Mouse (Mus musculus) cerebellum, adult 2 months (tissue): ENCODE results near the gene Apoc2. TPM values are rescaled to one million over a fixed set of nuclear protein-coding genes. Genes with fewer than 3 reads are reported as not detected.

Experiments
- DNase-seq, 2 experiments: peaks; one replicate each; pipeline ENCODE4 v3.0.0; 2021
- H3K27ac ChIP-seq: fragments of 200-500 bp; 2 replicates; pipeline ENCODE4 v1.5.1; 2012; ENCODE audit warnings: low read length, control low read depth, inconsistent platforms; ENCODE audit not compliant: insufficient read depth
- H3K27me3 ChIP-seq: fragments of 200-500 bp; 2 replicates; pipeline ENCODE4 v1.6.1; 2012; ENCODE audit warnings: inconsistent platforms, mild to moderate bottlenecking, low read length, moderate library complexity; ENCODE audit not compliant: control insufficient read depth, insufficient read depth
- H3K4me1 ChIP-seq: fragments of 200-500 bp; 2 replicates; pipeline ENCODE4 v1.6.1; 2011; ENCODE audit warnings: low read length; ENCODE audit not compliant: control insufficient read depth, insufficient read depth
- H3K4me3 ChIP-seq: fragments of 200-500 bp; replicated peaks from 2 replicates; pipeline ENCODE3; 2011; ENCODE audit warnings: mild to moderate bottlenecking, low read depth, low read length, control low read depth; ENCODE audit not compliant: insufficient read depth
- CTCF ChIP-seq: fragments of 200-500 bp; IDR thresholded peaks from 2 replicates; pipeline ENCODE4 v1.5.1; 2011; ENCODE audit warnings: low read depth, mild to moderate bottlenecking, control low read depth, low read length, moderate library complexity, borderline replicate concordance; ENCODE audit not compliant: insufficient read depth
- POLR2A ChIP-seq: fragments of 200-500 bp; IDR thresholded peaks from 2 replicates; pipeline ENCODE4 v1.6.1; 2011; ENCODE audit warnings: low read length, control low read depth, borderline replicate concordance; ENCODE audit not compliant: insufficient read depth
- WGBS: fragments of 180-500 bp; shearing (Covaris S2); methylation state at CpG from one replicate; pipeline ENCODE4 v1.1.7; 2018; 5-methylcytosine and 5-hydroxymethylcytosine counted together
- polyA plus RNA-seq: library from polyadenylated mRNA; depleted of rRNA; stranded (reverse); fragments of >200 nt; gene quantifications from 2 replicates; pipeline ENCODE4 v1.2.3, GENCODE M21; 2012

The Apoc2 gene
- polyA plus RNA-seq, 1 experiment: not detected

DNA sequence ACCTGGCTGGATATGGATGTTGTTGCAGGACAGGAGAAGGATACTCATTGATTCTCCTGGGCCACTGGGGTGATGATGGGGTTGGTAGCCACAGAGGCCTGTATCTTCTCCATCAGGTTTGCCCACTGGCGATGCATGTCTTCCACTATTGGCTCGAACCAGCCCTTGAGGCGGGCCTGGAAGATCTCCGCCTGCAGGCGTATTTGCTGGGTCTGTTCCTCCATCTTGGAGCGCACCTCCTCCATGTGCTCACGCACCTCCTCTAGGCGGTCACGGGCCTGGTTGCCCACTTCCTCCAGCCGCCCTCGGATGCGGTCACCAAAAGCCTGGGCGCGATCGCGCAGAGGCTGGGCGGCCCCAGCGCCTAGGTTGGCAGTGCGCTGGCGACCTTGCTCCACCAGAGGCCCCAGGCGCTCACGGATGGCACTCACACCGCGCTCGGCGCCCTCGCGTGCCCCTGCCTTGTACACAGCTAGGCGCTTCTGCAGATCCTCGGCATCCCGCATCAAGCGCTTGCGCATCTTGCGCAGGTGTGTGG, 18.7 kb upstream of the Apoc2 start:
- Histone ChIP-seq H3K4me3 (no peak overlapping the region), H3K27ac (no peak overlapping the region), H3K27me3 (no peaks in the 10 kb centered on the region), H3K4me1 (0 out of 2 replicates have a peak, but pooled peaks cover 4% of the 10 kb centered on the region)
- no peak for DNase-seq
- WGBS: 96% methylated on average over 34 of the region's 34 CpGs
- TF ChIP-seq CTCF: no peak
- no peak for TF ChIP-seq POLR2A

DNA sequence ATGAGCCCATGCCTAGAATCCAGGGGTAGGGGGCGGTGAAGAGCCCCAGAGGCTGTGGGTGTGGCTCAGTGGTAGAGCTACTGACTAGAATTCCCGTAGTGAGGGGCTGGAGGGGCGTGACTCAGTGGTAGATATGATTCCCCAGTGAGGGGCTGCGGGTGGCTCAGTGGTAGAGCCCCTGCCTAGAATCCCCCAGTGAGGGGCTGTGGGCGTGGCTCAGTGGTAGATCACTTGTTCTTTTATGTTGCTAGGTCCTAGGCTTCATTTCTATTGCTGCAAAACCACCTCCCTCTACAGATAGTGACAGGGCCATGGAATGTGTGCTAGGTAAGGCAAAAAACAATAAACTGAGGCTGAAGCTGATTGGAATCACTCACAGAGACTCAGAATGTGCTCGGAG, 18.1 kb upstream of the Apoc2 start:
- no peak overlapping the region for H3K27ac ChIP-seq
- no peak for TF ChIP-seq POLR2A
- no peak for TF ChIP-seq CTCF
- no peaks in the 10 kb centered on the region for H3K27me3 ChIP-seq
- no peak overlapping the region for H3K4me3 ChIP-seq
- H3K4me1 ChIP-seq: 0 out of 2 replicates have a peak, but pooled peaks cover 4% of the 10 kb centered on the region
- WGBS: 83% methylated on average over 6 of the region's 6 CpGs
- DNase-seq: no peak

DNA sequence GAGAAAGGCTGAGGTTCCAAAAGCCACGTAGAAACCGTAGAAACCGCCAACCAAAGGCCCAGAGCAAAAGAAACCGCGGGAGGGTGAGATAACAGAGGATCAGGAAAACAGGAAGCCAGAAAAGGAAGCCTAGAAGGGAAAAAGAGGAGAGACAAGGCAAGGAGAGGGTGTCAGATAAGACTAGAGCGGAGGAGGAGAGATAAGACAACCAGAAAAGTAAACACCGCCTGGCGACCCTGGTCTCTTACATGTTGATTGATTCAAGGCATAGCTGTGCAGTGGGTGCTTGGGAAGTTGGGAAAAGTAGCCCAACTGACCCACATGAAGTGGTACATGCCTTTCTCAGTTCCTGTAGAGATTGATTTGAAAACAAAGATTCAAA, 17.5 kb upstream of the Apoc2 start:
- Histone ChIP-seq H3K4me3 (no peak overlapping the region), H3K4me1 (0 out of 2 replicates have a peak, but pooled peaks cover 4% of the 10 kb centered on the region), H3K27me3 (no peaks in the 10 kb centered on the region), H3K27ac (no peak overlapping the region)
- TF ChIP-seq POLR2A (no peak), CTCF (no peak)
- WGBS: 68% methylated on average over 8 of the region's 8 CpGs
- DNase-seq: no peak

DNA sequence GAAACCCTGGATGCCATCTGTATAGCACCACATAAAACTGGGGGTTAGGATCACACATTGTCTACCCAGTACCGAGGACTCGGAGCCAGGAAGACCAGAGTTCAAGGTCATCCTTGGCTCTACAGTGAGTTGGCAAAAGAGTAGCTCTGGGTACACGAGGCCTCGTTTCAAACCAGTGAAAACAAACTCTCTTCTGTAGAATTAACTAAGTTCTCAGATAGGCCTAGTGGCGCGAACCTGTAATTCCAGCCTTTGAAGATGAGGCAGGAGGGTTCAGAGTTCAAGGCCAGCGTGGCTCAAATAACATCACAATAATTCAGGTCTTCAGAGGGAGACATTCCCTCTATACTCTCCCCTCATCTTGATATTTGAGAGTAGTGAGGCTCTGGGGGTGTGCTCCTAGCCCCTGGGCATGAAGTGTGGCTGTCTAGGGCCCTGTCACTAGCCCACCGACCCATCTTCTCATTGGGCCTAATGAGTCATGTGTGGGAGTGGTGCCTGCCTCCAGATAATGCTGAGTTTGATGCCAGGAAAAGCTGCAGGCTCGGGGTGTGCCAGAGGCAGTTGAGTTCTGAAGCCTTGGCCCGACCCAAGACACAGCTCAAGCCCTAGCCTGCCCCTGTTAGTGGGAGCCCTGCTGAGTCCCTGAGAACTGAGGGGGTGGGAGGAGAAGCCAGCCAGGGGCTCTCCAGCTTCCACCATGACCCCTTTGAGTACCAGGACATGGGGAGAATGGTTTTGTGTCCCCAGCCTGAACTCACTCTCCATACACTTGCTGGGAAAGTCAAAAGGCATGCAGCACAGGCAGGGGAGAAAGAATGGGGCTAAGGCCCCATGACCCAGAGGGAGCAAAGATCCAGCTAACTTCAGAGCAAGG, 16.8 kb upstream of the Apoc2 start:
- no peak overlapping the region for H3K4me3 ChIP-seq
- 0 out of 2 replicates have a peak, but pooled peaks cover 4% of the 10 kb centered on the region for H3K4me1 ChIP-seq
- DNase-seq: peak in 1 of 2 experiments; percentile 32
- H3K27me3 ChIP-seq: no peaks in the 10 kb centered on the region
- TF ChIP-seq POLR2A (no peak), CTCF (no peak)
- H3K27ac ChIP-seq: no peak overlapping the region
- 72% methylated on average over 10 of the region's 10 CpGs for WGBS

DNA sequence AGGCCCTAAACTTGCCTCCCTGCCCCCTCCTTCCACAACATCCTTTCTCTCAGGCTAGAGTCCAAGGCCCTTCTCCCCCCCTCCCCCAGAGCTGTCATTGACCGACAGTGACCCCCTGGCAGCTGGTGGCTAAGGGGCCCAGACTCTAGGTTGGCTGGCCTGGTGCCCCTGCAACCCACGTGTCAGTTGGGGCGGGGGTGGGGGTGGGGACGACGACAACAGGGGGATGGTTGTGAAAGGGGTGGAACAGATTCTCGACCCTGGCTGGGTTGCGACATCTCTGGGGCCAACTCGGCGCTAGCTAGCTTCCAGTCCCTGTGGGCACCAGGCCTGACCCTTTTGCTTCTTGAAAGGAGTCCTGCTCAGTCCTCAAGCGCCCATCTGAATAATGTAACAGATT, 15.7 kb upstream of the Apoc2 start:
- Histone ChIP-seq H3K4me3 (no peak overlapping the region), H3K27me3 (no peaks in the 10 kb centered on the region), H3K4me1 (0 out of 2 replicates have a peak, but pooled peaks cover 2% of the 10 kb centered on the region), H3K27ac (no peak overlapping the region)
- peak; percentile 25 to 51 for DNase-seq
- TF ChIP-seq POLR2A: no peak
- TF ChIP-seq CTCF: no peak
- WGBS: 26% methylated on average over 10 of the region's 10 CpGs

DNA sequence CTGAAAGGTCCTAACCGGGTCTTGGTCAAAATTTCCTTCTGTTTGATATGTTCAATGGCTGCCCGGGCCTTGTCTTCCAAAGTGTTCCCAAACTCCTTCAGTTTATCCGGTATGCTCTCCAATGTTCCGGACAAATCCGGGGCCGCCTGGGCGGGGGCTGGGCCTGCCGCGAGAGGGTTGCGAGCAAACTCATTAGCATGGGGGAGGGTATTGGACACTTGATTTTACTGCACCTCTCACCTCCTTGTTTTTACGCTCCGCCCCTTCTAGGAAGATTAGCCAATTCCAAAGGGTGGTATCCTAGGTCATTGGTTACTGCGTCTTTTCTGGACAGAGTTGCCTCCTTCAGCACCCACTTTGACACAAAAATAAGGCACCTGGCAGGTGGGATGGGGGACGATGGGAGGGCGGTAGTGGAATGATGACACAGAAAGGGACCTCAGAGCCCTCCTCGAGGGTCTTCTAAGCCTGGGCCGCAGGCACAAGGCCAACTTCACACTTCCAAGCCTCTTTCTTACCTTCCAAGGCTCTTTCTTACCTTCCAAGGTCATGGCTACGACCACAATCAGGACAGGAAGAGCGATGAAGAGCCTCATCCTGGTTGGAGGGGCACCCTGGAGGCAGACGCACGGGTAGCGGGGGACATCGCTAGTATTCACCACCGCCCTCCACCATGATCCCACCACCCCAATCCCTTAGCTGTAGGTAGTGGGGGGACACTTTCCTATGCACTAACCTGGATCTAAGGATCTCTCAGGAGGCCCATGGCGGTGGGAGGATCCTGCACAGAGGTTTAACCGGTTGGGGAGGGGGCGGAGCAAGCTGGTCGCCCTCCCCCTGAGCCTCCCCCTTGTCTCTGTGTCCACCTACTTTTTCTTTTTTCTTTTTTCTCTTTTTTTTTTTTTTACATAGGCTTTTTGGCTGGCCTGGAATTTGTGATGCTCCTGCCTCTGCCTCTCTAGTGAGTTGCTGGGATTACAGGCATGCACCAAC, 14.4 kb upstream of the Apoc2 start, which contains the start of gene Apoc1:
Apoc1 (minus strand) TSS at position 788 of the 993 bp plus-strand sequence.
- Histone ChIP-seq H3K4me1 (no peaks in the 10 kb centered on the region), H3K27ac (no peak within 1 kb of the TSS), H3K4me3 (no peak within 1 kb of the TSS), H3K27me3 (no peaks in the 10 kb centered on the region)
- DNase-seq: no peak
- TF ChIP-seq CTCF (no peak), POLR2A (no peak)
- 60% methylated on average over 28 of the region's 28 CpGs for WGBS

DNA sequence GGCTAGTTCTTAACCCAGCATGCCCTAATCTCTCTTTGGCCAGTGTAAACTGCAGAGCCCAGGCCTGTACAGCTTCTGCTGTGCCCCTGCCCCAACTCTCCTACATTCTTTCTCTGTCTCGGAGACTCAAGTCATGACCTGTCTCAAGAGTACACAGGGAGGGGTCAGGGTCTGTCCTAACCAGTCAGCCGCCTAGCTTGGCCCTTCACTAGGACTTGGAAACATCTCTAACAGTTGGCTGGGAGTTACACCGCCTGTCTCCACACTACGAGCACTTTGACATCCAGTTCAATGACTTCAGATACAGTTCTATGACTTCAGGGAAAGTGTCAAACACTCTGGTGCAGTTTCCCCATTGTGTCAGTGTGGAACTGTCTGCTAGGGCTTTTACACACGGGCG, 13.7 kb upstream of the Apoc2 start:
- TF ChIP-seq CTCF: no peak
- H3K27me3 ChIP-seq: no peaks in the 10 kb centered on the region
- no peak overlapping the region for H3K27ac ChIP-seq
- WGBS: 67% methylated on average over 6 of the region's 6 CpGs
- H3K4me1 ChIP-seq: no peaks in the 10 kb centered on the region
- DNase-seq: no peak
- no peak overlapping the region for H3K4me3 ChIP-seq
